Mouse (Mus musculus) embryonic fibroblast, embryonic 13.5 days (primary cell): Measurements from ENCODE around the gene Rgs6.

Experiments
- CTCF ChIP-seq: IDR thresholded peaks from 2 replicates; pipeline ENCODE4 v1.5.1; 2011; ENCODE audit warnings: mild to moderate bottlenecking, control low read depth, low read length, moderate library complexity, borderline replicate concordance; ENCODE audit not compliant: insufficient read depth
- POLR2A ChIP-seq: IDR thresholded peaks from 2 replicates; pipeline ENCODE4 v1.6.1; 2011; ENCODE audit warnings: low read depth, mild to moderate bottlenecking, control low read depth, low read length, moderate library complexity

DNA sequence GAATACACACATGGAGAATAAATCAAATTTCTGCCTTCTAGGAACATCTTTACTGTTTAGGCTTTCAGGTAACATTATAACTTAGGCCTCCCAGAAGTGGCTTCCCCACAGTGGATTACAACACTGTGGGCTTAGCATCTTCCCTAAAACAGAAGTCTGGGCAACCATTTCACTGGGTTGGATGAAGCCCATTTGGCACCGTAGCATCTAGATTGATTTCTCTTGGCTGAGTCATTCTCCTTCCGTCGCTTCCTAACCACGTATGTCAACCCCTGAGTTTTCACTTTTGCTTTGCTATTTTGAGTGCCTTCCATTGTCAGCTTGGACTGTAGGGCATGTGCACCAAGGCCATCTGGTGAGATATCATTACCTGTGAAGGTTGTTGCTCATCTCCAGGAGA is 217.1 kb downstream of the Rgs6 start:
- TF ChIP-seq CTCF (no peak), POLR2A (no peak)
